Mouse (Mus musculus) hindbrain, embryonic 10.5 days (tissue): ENCODE measurements around the gene Taf1a. TPM values are rescaled to one million over a fixed set of nuclear protein-coding genes. Genes with fewer than 3 reads are reported as not detected.
A peak's percentile ranks its signal among the peaks of the same experiment; 100 is the strongest.
"Not testable (repeated sequence)": the region's sequence is repeated elsewhere in the genome, so short reads cannot be mapped to it uniquely, and the experiment has no call there.

ENCODE experiments used
- DNase-seq: peaks from one replicate; pipeline ENCODE4 v3.0.0-alpha.2; 2017; ENCODE audit warnings: low spot score
- H3K27ac ChIP-seq: fragments of 300-500 bp; sonication (generic); 2 replicates; pipeline ENCODE4 v1.5.1; 2016; ENCODE audit warnings: mild to moderate bottlenecking, moderate library complexity
- H3K27me3 ChIP-seq: fragments of 300-500 bp; sonication (generic); 2 replicates; pipeline ENCODE4 v1.6.1; 2016; ENCODE audit warnings: mild to moderate bottlenecking; ENCODE audit not compliant: poor library complexity, insufficient read depth, severe bottlenecking
- H3K36me3 ChIP-seq: fragments of 300-500 bp; sonication (generic); 2 replicates; pipeline ENCODE4 v1.6.1; 2016; ENCODE audit warnings: mild to moderate bottlenecking, moderate library complexity
- H3K4me1 ChIP-seq: fragments of 300-500 bp; sonication (generic); replicated peaks from 2 replicates; pipeline ENCODE4 v1.6.1; 2016; ENCODE audit warnings: mild to moderate bottlenecking
- H3K4me3 ChIP-seq: fragments of 300-500 bp; sonication (generic); 2 replicates; pipeline ENCODE4 v1.5.1; 2016; ENCODE audit warnings: mild to moderate bottlenecking, moderate library complexity
- H3K9me3 ChIP-seq: fragments of 300-500 bp; sonication (generic); 2 replicates; pipeline ENCODE4 v1.6.1; 2016; ENCODE audit warnings: mild to moderate bottlenecking, moderate library complexity
- WGBS: fragments of 180-500 bp; shearing (Covaris S2); methylation state at CpG from one replicate; pipeline ENCODE4 v1.1.7; 2016; 5-methylcytosine and 5-hydroxymethylcytosine counted together
- polyA plus RNA-seq: library from polyadenylated mRNA; unstranded; fragments of >200 nt; fragmentation: Nextera tagmentation; extraction: Ambion mirVana; gene quantifications from 2 replicates; pipeline ENCODE4 v1.2.1, GENCODE M21; 2016

Taf1a gene
- 16.3 and 19.0 TPM in 2 replicates for polyA plus RNA-seq

GRCm38 (mm10) chr1:183388426-183389406 is at the start of gene Taf1a:
Gene Taf1a (plus strand): TSS chr1:183388981.
- Histone ChIP-seq H3K4me3 (peak within 1 kb of the TSS; percentile 81), H3K27me3 (peaks cover 16% of the 10 kb centered on the region; the same call in 1 of the 2 replicates), H3K4me1 (peaks cover 13% of the 10 kb centered on the region), H3K9me3 (no peaks in the 10 kb centered on the region), H3K36me3 (peaks cover 27% of the 10 kb centered on the region), H3K27ac (peak within 1 kb of the TSS; percentile 76)
- WGBS, result 6% methylated on average over 44 of the region's 44 CpGs
- DNase-seq, result peak; percentile 96

GRCm38 (mm10) chr1:183342902-183343301 is 45.9 kb upstream of the Taf1a start:
- H3K4me1 ChIP-seq, result peaks cover 21% of the 10 kb centered on the region
- H3K4me3 ChIP-seq, H3K27me3 ChIP-seq, H3K27ac ChIP-seq, H3K9me3 ChIP-seq, DNase-seq: not testable (repeated sequence)
- 97% methylated on average over 1 of the region's 1 CpGs for WGBS
- H3K36me3 ChIP-seq, result peaks cover 53% of the 10 kb centered on the region

- peaks cover 54% of the 10 kb centered on the region for H3K36me3 ChIP-seq
- no peaks in the 10 kb centered on the region for H3K27me3 ChIP-seq
- H3K4me1 ChIP-seq, result peaks cover 21% of the 10 kb centered on the region
- DNase-seq, result peak; percentile 89
- peak overlapping the region; percentile 98 for H3K4me3 ChIP-seq
- no peaks in the 10 kb centered on the region for H3K9me3 ChIP-seq
- under 1% methylated on average over 72 of the region's 72 CpGs for WGBS
- H3K27ac ChIP-seq, result peak overlapping the region; percentile 90
Observed at GRCm38 (mm10) chr1:183344886-183345816, 43.6 kb upstream of the Taf1a start.

- H3K4me3 ChIP-seq, result peak overlapping the region; percentile 98
- no peak for DNase-seq
- H3K36me3 ChIP-seq, result peaks cover 54% of the 10 kb centered on the region
- H3K27ac ChIP-seq, result peak overlapping the region; percentile 90
- no peaks in the 10 kb centered on the region for H3K27me3 ChIP-seq
- no peaks in the 10 kb centered on the region for H3K9me3 ChIP-seq
- peaks cover 21% of the 10 kb centered on the region for H3K4me1 ChIP-seq
- WGBS, result 11% methylated on average over 10 of the region's 10 CpGs
Observed at GRCm38 (mm10) chr1:183345817-183346195, 43.0 kb upstream of the Taf1a start.

GRCm38 (mm10) chr1:183349840-183350239 is 38.9 kb upstream of the Taf1a start:
- Histone ChIP-seq H3K27me3 (no peaks in the 10 kb centered on the region), H3K4me3 (no peak overlapping the region), H3K36me3 (peaks cover 70% of the 10 kb centered on the region), H3K4me1 (peaks cover 18% of the 10 kb centered on the region), H3K9me3 (no peaks in the 10 kb centered on the region), H3K27ac (no peak overlapping the region)
- DNase-seq, result peak; percentile 35
- WGBS, result 33% methylated on average over 6 of the region's 6 CpGs

- DNase-seq, result no peak
Observed at GRCm38 (mm10) chr1:183358901-183359300, 29.9 kb upstream of the Taf1a start.

GRCm38 (mm10) chr1:183362301-183362700 is 26.5 kb upstream of the Taf1a start:
- no peak overlapping the region for H3K27ac ChIP-seq
- H3K9me3 ChIP-seq, result no peaks in the 10 kb centered on the region
- peaks cover 85% of the 10 kb centered on the region for H3K36me3 ChIP-seq
- H3K27me3 ChIP-seq, result no peaks in the 10 kb centered on the region
- WGBS, result 94% methylated on average over 5 of the region's 5 CpGs
- no peak overlapping the region for H3K4me3 ChIP-seq
- no peak for DNase-seq
- H3K4me1 ChIP-seq, result no peaks in the 10 kb centered on the region

More at GRCm38 (mm10) chr1:183358901-183359300, 29.9 kb upstream of the Taf1a start:
- Histone ChIP-seq H3K36me3 (peaks cover 90% of the 10 kb centered on the region), H3K4me3 (no peak overlapping the region), H3K4me1 (no peaks in the 10 kb centered on the region), H3K27me3 (no peaks in the 10 kb centered on the region), H3K9me3 (no peaks in the 10 kb centered on the region), H3K27ac (no peak overlapping the region)
- 98% methylated on average over 3 of the region's 3 CpGs for WGBS

- 95% methylated on average over 14 of the region's 14 CpGs for WGBS
- no peaks in the 10 kb centered on the region for H3K9me3 ChIP-seq
- no peak overlapping the region for H3K27ac ChIP-seq
- no peak for DNase-seq
- peaks cover 78% of the 10 kb centered on the region for H3K36me3 ChIP-seq
- peaks cover 6% of the 10 kb centered on the region for H3K4me1 ChIP-seq
- no peak overlapping the region for H3K4me3 ChIP-seq
- no peaks in the 10 kb centered on the region for H3K27me3 ChIP-seq
Observed at GRCm38 (mm10) chr1:183362729-183363576, 25.8 kb upstream of the Taf1a start.

- H3K27ac ChIP-seq, result no peak overlapping the region
- no peak for DNase-seq
- no peak overlapping the region for H3K4me3 ChIP-seq
- H3K36me3 ChIP-seq, result peaks cover 72% of the 10 kb centered on the region
- H3K9me3 ChIP-seq, result no peaks in the 10 kb centered on the region
- H3K27me3 ChIP-seq, result no peaks in the 10 kb centered on the region
- peaks cover 12% of the 10 kb centered on the region for H3K4me1 ChIP-seq
- 93% methylated on average over 5 of the region's 5 CpGs for WGBS
Observed at GRCm38 (mm10) chr1:183363577-183363867, 25.3 kb upstream of the Taf1a start.

GRCm38 (mm10) chr1:183366361-183366760 is 22.4 kb upstream of the Taf1a start:
- no peak for DNase-seq
- Histone ChIP-seq H3K4me1 (peaks cover 23% of the 10 kb centered on the region), H3K36me3 (peaks cover 46% of the 10 kb centered on the region), H3K27me3 (no peaks in the 10 kb centered on the region), H3K4me3 (no peak overlapping the region), H3K9me3 (no peaks in the 10 kb centered on the region), H3K27ac (no peak overlapping the region)
- 90% methylated on average over 5 of the region's 5 CpGs for WGBS

- 2% methylated on average over 56 of the region's 56 CpGs for WGBS
- peak overlapping the region; percentile 97 for H3K4me3 ChIP-seq
- peaks cover 24% of the 10 kb centered on the region for H3K36me3 ChIP-seq
- peaks cover 23% of the 10 kb centered on the region for H3K4me1 ChIP-seq
- no peak for DNase-seq
- H3K27me3 ChIP-seq, result no peaks in the 10 kb centered on the region
- no peaks in the 10 kb centered on the region for H3K9me3 ChIP-seq
- H3K27ac ChIP-seq, result peak overlapping the region; percentile 93
Observed at GRCm38 (mm10) chr1:183368601-183369400, 20.0 kb upstream of the Taf1a start.
